Mouse (Mus musculus) lung, postnatal 36 days (tissue): Measurements from ENCODE around the gene Qrich1.

ENCODE experiments used
- DNase-seq: peaks from one replicate; pipeline ENCODE4 v3.0.0; 2022; ENCODE audit warnings: mixed read lengths

Gene Qrich1

DNA sequence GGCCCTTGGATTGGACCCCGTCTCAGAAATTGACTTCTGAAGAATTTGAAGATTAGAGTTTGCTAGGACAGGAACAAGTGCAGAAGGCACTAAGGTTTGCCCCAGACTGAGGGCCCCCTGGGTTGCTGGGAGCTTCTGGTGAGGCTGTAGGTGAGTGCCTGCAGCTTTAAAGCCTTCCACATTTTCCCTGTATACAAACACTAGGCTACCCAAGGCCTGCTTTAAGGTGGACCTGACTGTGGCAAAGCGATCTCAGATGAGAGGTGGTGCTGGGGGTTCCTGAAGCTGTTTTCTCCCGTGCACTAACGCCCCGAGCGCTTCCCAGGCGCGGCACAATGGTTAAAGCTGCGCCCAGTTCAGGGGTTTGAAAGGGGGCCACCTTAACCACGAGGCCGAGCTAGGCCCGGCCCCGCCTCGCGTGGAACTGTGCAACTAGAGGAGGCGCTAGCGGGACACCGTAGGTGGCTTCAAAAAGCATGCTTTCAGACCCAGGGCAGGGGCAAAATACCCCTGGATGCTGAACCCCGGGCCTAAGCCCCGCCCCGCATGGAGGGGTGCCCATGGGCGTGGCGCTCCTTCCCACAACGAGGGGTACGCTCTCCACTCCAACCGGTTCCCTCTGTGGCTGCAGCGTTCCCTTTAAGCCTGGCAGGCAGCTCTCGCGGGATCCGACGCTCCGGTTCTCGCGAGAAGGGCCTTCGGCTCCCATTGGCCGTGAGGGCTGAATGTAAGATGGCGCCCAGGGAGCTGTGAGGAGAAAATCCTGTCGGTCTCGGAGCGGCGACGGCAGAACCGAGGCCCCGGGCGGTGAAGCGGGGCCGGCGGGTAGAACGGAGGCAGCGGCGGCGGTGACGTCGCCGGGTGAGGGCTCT lies at the start of gene Qrich1:
Gene Qrich1 (plus strand): TSS at position 427 of the 872 bp plus-strand sequence.
- peak; percentile 96 for DNase-seq

- no peak for DNase-seq
Observed at GRCm38 (mm10) chr9:108469430-108469829, 47.2 kb upstream of the Qrich1 start.

GRCm38 (mm10) chr9:108469845-108470244 lies 46.8 kb upstream of the Qrich1 start:
- no peak for DNase-seq

DNA sequence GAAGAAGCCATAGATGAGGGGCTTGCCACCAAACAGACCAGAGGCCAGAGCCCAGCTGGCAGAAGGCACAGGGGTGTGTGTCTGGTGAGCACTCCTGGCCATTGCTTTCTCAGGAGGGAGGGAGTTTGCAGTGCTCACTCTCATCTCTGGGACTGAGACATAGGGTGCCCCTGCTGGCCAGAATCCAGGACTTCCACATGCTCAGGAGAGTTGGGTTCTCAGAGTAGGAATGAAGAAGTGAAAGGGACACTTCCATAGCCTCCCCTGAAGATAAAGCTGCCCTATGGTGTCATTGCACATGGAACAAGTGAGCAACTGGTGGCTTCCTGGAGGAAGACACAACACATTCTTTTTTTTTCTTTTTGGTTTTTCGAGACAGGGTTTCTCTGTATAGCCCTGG lies 42.1 kb upstream of the Qrich1 start:
- DNase-seq = no peak

DNA sequence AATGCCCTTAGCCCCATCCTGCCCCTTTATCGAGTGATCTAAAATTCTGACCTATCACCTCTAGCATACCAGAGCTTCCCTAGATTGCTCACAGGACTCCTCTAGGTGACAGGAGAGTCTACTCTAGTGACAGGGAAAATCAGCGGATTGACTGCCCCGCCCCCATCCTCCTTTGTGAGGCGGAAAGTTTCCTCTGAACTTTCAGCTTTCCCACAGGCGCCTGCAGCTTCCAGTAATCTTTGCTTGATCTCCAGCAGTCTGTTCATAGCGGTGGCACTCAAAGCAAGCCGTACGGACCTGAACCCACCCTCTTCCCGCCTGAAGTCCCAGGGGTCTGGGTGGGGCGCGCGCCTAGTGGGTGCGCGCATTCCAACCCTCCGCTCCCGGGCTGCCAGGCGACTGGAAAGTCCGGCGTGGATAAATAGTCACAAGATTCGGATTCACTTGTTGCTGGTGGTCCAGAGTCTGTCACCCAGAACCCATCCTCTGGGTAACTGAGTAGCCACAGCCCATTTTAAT lies 37.9 kb upstream of the Qrich1 start:
- peak; percentile 88 for DNase-seq

- DNase-seq = no peak
Observed at GRCm38 (mm10) chr9:108479241-108479640, 37.4 kb upstream of the Qrich1 start.

DNA sequence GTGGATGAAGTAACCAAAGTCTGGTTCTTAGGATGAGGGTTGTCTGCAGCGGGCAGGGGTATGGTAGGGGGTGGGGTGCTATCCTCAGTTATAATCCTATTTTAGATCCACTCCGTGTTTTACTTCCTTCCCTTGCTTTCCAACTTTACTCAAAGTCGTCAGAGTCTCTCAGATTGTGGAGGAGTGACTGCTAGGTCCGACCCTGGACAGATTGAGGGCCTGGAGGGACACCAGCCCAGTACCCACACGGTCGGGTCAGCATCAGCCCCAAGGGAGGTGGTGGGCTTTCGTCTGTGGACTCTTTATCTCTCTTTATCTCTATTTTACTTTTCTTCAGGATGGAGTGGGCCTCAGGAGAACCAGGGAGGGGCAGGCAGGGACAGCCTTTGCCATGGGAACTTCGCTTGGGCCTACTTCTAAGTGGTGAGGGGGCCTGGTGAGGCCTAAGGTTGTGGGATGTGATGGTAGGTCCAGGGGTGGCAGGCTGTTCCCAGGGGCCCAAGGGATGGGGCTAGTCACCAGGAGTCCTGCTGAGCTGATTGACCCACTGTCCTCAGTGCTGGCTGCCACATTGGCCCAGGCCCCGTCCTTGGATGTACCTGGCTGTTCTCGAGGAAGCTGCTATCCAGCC lies 36.8 kb upstream of the Qrich1 start, which contains the start of gene Lamb2:
Gene Lamb2 (plus strand): TSS at position 16 of the 631 bp plus-strand sequence.
- DNase-seq = peak; percentile 73

GRCm38 (mm10) chr9:108480813-108481519 lies 35.6 kb upstream of the Qrich1 start:
- no peak for DNase-seq

GRCm38 (mm10) chr9:108481520-108482210 lies 34.9 kb upstream of the Qrich1 start:
- no peak for DNase-seq

DNA sequence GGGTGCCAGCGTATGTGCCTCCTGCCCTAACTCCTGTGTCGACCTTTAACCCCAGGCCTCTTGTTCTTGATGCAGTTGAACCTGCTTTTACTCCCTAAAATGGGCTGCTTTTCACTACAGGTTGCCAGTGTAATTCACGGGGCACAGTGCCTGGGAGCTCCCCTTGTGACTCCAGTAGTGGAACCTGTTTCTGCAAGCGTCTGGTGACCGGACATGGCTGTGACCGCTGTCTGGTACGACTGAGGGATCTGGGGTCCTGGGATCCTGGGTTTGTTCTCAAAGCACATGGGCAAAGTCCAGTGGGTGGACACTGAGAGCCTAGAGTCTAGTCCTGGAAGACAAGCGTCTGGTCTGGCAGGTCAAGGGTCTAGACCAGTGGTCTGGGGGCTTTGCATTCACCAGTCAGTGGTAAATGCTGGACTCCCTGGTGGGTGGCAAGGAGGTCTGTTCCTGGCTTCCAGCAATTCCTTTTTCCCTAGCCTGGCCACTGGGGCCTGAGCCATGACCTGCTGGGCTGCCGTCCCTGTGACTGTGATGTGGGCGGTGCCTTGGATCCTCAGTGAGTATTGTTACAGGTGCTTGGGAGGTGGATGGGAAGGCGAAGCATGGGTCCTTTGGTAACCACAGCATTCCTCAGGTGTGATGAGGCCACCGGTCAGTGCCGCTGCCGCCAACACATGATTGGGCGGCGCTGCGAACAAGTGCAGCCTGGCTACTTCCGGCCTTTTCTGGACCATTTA lies 33.4 kb upstream of the Qrich1 start:
- DNase-seq = no peak

DNA sequence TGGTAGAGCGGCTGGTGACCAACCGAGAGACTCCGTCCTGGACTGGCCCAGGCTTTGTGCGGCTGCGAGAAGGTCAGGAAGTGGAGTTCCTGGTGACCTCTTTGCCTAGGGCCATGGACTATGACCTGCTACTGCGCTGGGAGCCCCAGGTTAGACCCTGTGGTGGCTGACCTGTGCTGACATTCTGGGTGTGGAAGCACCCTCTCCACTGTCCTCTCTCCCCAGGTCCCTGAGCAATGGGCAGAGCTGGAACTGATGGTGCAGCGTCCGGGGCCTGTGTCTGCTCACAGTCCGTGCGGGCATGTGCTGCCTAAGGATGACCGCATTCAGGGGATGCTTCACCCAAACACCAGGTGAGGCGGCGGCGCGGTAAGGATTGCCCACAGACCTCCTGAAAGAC lies 32.6 kb upstream of the Qrich1 start:
- no peak for DNase-seq

- no peak for DNase-seq
Observed at GRCm38 (mm10) chr9:108485301-108485875, 31.2 kb upstream of the Qrich1 start.

GRCm38 (mm10) chr9:108486973-108487530 lies 29.6 kb upstream of the Qrich1 start:
- DNase-seq = no peak

GRCm38 (mm10) chr9:108488403-108488802 lies 28.2 kb upstream of the Qrich1 start:
- no peak for DNase-seq

DNA sequence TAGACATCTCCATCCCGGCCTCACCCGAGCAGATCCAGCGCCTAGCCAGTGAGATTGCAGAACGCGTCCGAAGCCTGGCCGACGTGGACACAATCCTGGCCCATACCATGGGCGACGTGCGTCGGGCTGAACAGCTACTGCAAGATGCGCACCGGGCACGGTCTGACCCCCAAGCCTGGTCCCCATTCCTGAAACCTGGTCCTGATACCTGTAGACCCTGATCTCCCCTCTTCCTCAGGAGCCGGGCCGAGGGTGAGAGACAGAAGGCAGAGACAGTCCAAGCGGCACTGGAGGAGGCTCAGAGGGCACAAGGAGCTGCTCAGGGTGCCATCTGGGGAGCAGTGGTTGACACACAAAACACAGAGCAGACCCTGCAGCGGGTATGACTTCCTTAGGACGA lies 27.4 kb upstream of the Qrich1 start:
- no peak for DNase-seq

DNA sequence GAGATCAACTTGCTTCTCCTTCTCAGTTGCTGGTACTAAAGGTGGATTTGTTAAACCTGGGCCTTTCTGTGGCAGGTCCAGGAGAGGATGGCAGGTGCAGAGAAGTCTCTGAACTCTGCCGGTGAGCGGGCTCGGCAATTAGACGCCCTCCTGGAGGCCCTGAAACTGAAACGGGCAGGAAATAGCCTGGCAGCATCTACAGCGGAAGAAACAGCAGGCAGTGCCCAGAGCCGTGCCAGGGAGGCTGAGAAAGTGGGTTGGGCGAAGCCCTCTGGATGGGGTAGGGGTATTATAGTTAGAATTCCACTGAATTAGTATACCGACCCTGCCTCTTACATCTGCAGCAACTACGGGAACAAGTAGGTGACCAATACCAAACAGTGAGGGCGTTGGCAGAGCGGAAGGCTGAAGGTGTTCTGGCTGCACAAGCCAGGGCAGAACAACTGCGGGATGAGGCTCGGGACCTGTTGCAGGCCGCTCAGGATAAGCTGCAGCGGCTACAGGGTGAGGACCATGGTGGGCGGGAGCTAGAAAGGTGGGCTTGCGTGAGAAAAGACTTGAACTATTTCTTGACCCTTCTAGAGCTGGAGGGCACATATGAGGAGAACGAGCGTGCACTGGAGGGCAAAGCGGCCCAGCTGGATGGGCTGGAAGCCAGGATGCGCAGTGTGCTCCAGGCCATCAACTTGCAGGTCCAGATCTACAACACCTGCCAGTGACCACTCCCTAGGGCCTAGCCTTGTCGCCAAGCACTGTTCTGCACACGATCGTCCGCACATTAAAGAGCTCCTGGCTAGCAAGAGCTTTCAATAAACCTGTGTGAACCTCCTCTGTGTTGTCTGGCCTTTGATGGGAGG lies 26.7 kb upstream of the Qrich1 start:
- no peak for DNase-seq

DNA sequence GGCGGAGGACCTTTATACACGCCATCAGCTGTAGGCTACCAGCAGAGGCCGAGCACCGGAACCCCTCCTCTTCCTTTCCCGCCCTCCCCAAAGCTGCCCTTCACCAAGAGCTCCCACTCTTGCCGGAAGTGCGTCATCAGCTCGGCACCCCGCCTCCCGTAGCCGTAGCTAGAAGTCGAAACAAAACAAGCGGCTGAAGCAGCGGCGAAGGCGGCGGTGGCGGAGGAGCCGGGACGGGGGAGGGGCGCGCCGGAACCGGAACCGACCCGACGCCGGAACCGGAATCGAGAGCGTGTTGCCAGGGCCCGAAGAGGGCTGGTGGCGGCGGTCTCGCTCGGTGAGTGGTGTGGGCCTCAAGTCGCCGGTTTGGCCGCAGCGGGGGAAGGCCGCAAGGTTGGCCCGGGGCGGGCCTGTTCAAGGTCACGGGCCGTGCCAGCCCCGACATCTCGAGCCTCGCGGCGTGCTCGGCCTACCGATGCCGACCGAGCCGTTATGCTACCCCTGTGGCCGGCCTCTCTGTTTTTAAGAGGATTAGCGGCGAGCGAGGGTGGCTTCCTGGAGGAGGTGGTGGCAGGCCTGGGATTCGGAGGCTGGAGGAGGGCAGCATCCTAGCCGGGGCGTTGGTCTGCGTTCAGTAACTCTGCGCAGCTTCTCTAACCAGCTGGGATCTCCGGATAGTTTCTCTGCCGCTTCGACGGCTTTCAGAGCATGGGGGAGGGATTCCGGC lies 25.9 kb upstream of the Qrich1 start, which contains the start of gene Usp19:
Gene Usp19 (plus strand): TSS at position 44 of the 727 bp plus-strand sequence.
- peak; percentile 99 for DNase-seq

DNA sequence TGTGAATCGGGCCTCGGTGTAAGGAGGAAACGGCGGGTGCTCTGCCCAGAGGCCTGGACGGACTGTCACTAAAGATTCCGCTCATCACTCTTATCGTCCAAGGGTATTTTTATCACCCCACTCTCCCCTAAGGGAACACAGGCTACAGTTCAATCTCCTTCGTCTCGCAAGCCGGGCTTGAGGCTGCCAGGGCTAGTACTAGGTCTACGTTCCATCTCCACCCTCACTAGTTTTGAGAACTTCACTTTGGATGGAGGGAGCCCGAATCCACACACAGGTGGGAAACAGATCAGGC lies 25.4 kb upstream of the Qrich1 start:
- no peak for DNase-seq

GRCm38 (mm10) chr9:108492043-108492750 lies 24.4 kb upstream of the Qrich1 start:
- peak; percentile 44 for DNase-seq
